Mouse (Mus musculus) mammary gland, adult 2 months (tissue): ENCODE measurements around the gene Ankrd34c. TPM values are rescaled to one million over a fixed set of nuclear protein-coding genes. Genes with fewer than 3 reads are reported as not detected.

Source experiments
- polyA plus RNA-seq: library from polyadenylated mRNA; depleted of rRNA; stranded (reverse); fragments of >200 nt; gene quantifications from 2 replicates; pipeline ENCODE4 v1.2.3, GENCODE M21; 2012; ENCODE audit warnings: low replicate concordance; rRNA removed

The Ankrd34c gene
- 0.10 TPM in 2 replicates for polyA plus RNA-seq

DNA sequence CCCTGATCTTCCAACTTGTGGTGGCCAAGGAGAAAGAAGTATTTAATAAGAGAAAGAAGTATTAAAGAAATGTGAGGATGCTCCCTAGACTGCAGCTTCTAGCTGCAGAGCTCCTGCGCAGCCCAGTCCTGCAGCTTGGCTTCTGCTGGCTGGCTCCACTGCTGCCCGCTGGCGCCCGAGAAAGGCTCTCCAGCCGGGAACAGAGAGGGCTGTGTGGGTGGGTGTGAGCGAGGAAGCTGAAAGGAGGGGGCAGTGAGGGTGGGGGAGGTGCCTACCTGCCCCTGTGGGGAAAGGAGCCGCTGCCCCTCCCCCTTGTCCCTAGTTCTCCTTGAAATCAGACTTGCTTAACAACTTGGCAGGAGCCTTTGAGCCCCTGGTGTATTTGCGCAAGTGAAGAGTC lies at the start of gene Ankrd34c:
Gene Ankrd34c (minus strand): TSS at position 181 of the 400 bp plus-strand sequence.

DNA sequence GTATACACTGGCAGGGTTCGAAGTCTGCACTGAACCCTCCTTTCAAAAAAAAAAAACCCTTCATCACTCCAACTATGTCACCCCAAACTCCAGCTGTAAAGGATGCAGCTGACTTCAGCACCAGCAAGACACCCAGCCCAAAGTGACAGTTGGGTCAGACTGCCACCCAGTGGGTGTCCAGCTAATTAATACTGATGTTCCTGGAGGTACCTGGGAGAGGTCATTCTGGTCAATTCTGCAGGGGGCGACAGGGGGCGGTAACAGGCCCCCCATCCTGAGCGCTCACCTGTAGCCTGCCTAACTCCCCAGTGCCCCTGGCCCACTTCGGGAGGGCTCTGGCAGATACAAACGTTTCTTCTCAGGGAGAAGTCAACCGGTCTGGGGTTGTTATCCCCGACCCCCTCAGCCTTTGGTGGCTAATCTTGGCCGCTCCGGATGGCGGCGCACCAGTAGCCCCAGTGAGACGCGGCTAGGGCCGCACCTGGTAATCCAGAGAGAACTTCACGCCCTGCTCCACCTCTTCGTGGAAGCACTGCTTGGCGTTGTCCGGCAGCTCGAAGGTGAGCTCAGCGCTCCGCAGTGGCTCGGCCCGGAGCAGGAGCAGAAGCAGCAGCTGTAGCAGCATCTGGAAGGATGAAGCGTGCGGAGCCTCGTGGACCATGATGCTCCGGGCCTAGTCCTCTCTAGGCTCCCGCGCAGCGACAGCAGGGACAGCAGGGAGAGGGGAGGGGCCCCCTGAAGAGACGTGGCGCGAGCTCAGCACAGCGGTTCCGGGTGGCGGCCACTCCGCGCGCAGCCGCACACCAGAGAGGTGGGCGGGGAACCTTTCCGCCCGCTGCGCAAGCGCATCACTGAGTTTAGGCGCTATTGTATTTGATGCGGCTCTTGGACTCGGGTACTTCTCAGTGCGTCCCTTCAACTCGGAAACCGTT lies 33.7 kb downstream of the Ankrd34c start, which contains the start of gene Tmed3:
Gene Tmed3 (minus strand): TSS at position 804 of the 932 bp plus-strand sequence.

Other genes starting within 250 kb of the Ankrd34c start
- 0.03 TPM in 1 of 2 replicates, not detected in the other for gene Minar1, start 115.3 kb downstream of the Ankrd34c start, polyA plus RNA-seq
- gene Tmed3, start 33.4 kb downstream of the Ankrd34c start, polyA plus RNA-seq, result 346 and 378 TPM in 2 replicates
- gene Rasgrf1, start 171.4 kb upstream of the Ankrd34c start, polyA plus RNA-seq, result 13.6 TPM in 2 replicates